Mouse (Mus musculus) gastrocnemius, adult 8-10 months (tissue): ENCODE measurements around the gene Entpd2. TPM values are rescaled to one million over a fixed set of nuclear protein-coding genes. Genes with fewer than 3 reads are reported as not detected.

ENCODE experiments used
- DNase-seq, 2 experiments: peaks; one replicate each; pipeline ENCODE4 v3.0.0; 2022; ENCODE audit warnings: low spot score in 2 of 2
- microRNA-seq: library from miRNA; unstranded; fragments of <30 nt; microRNA quantifications from one replicate; pipeline ENCODE4 v1.2.0, GENCODE M21; 2022
- total RNA-seq, 4 experiments: library from RNA; stranded (reverse); gene quantifications; 2 replicates each; pipeline ENCODE4 v1.2.4; 2022

The Entpd2 gene
- total RNA-seq, 4 experiments from 2014 or later, result 3.8 to 8.0 (median 6.2) TPM

- no peak for DNase-seq
Observed at GRCm38 (mm10) chr2:25429435-25430180, 33.9 kb downstream of the Entpd2 start.

GRCm38 (mm10) chr2:25430395-25431233, 34.9 kb downstream of the Entpd2 start:
- no peak for DNase-seq

- DNase-seq, result no peak
Observed at GRCm38 (mm10) chr2:25431308-25431855, 35.7 kb downstream of the Entpd2 start.

GRCm38 (mm10) chr2:25432326-25433098, 36.8 kb downstream of the Entpd2 start:
- no peak for DNase-seq

GRCm38 (mm10) chr2:25433101-25433500, 37.4 kb downstream of the Entpd2 start:
- no peak for DNase-seq

GRCm38 (mm10) chr2:25434292-25434691, 38.6 kb downstream of the Entpd2 start:
- DNase-seq, result no peak

- no peak for DNase-seq
Observed at GRCm38 (mm10) chr2:25436286-25436820, 40.7 kb downstream of the Entpd2 start.

- no peak for DNase-seq
Observed at GRCm38 (mm10) chr2:25441067-25441466, 45.4 kb downstream of the Entpd2 start.

GRCm38 (mm10) chr2:25442682-25443081, 47.0 kb downstream of the Entpd2 start:
- no peak for DNase-seq

Small RNA genes within 50 kb of the gene (microRNA-seq; reads per million reads assigned to microRNA genes)
- not detected for gene Mir3087

Other genes starting within 250 kb of the Entpd2 start
- gene Nrarp, start 215.1 kb upstream of the Entpd2 start, total RNA-seq, result 1 to 10 TPM; 3.0 to 7.1 (median 5.9) TPM
- under 1 TPM; 0.48 to 0.92 (median 0.76) TPM for gene Tor4a, start 199.0 kb upstream of the Entpd2 start, total RNA-seq
- 10 to 100 TPM; 20.8 to 28.3 (median 22.6) TPM for gene Nelfb, start 184.4 kb upstream of the Entpd2 start, total RNA-seq
- gene Stpg3, start 181.2 kb upstream of the Entpd2 start, total RNA-seq, result not detected
- not detected for gene Fam166a, start 177.1 kb upstream of the Entpd2 start, total RNA-seq
- gene Tubb4b, start 171.2 kb upstream of the Entpd2 start, total RNA-seq, result 100 to 1,000 TPM; 228 to 239 (median 232) TPM
- not detected for gene Slc34a3, start 161.5 kb upstream of the Entpd2 start, total RNA-seq
- not detected for gene Rnf224, start 159.1 kb upstream of the Entpd2 start, total RNA-seq
- gene Rnf208, start 153.6 kb upstream of the Entpd2 start, total RNA-seq, result under 1 TPM; 0.36 to 0.87 (median 0.69) TPM
- gene Cysrt1, start 153.4 kb upstream of the Entpd2 start, total RNA-seq, result not detected
- gene AL732309.1, start 149.0 kb upstream of the Entpd2 start, total RNA-seq, result 1 to 10 TPM in 2 of 4 experiments, under 1 TPM in 2; 0.54 to 1.8 (median 1.2) TPM
- 10 to 100 TPM; 11.7 to 14.1 (median 13.1) TPM for gene Tmem203, start 140.4 kb upstream of the Entpd2 start, total RNA-seq
- 1 to 10 TPM; 2.0 to 5.3 (median 2.6) TPM for gene Tprn, start 133.3 kb upstream of the Entpd2 start, total RNA-seq
- gene Ssna1, start 123.4 kb upstream of the Entpd2 start, total RNA-seq, result 10 to 100 TPM; 29.0 to 36.4 (median 31.2) TPM
- gene Anapc2, start 123.4 kb upstream of the Entpd2 start, total RNA-seq, result 10 to 100 TPM; 30.4 to 33.4 (median 31.3) TPM
- not detected for gene Tmem210, start 107.7 kb upstream of the Entpd2 start, total RNA-seq
- gene Lrrc26, start 106.0 kb upstream of the Entpd2 start, total RNA-seq, result not detected
- gene Grin1, start 76.7 kb upstream of the Entpd2 start, total RNA-seq, result not detected
- gene Man1b1, start 63.5 kb upstream of the Entpd2 start, total RNA-seq, result 10 to 100 TPM; 13.9 to 15.0 (median 14.4) TPM
- gene Dpp7, start 39.5 kb upstream of the Entpd2 start, total RNA-seq, result 10 to 100 TPM; 12.8 to 20.3 (median 16.7) TPM
- gene Uap1l1, start 30.2 kb upstream of the Entpd2 start, total RNA-seq, result 10 to 100 TPM in 1 of 4 experiments, 1 to 10 TPM in 3; 3.6 to 11.9 (median 4.8) TPM
- gene Sapcd2, start 23.6 kb upstream of the Entpd2 start, total RNA-seq, result not detected
- 10 to 100 TPM; 12.6 to 19.9 (median 15.7) TPM for gene Npdc1, start 3.5 kb downstream of the Entpd2 start, total RNA-seq
- not detected for gene Fut7, start 27.4 kb downstream of the Entpd2 start, total RNA-seq
- 10 to 100 TPM; 14.6 to 19.4 (median 16.0) TPM for gene Abca2, start 32.8 kb downstream of the Entpd2 start, total RNA-seq
- gene Clic3, start 61.0 kb downstream of the Entpd2 start, total RNA-seq, result 1 to 10 TPM in 1 of 4 experiments, under 1 TPM in 2, not detected in 1; 0.64 to 1.1 (median 0.77) TPM
- gene Paxx, start 65.2 kb downstream of the Entpd2 start, total RNA-seq, result 10 to 100 TPM; 11.2 to 15.0 (median 14.9) TPM
- not detected for gene Ptgds, start 74.2 kb downstream of the Entpd2 start, total RNA-seq
- not detected for gene Lcn12, start 98.0 kb downstream of the Entpd2 start, total RNA-seq
- gene Fbxw5, start 104.9 kb downstream of the Entpd2 start, total RNA-seq, result 100 to 1,000 TPM in 1 of 4 experiments, 10 to 100 TPM in 3; 83.3 to 100 (median 89.7) TPM
- 1 to 10 TPM; 1.0 to 1.8 (median 1.6) TPM for gene C8g, start 105.8 kb downstream of the Entpd2 start, total RNA-seq
- gene Traf2, start 151.1 kb downstream of the Entpd2 start, total RNA-seq, result 10 to 100 TPM; 12.0 to 18.8 (median 15.2) TPM
- gene Edf1, start 162.0 kb downstream of the Entpd2 start, total RNA-seq, result 100 to 1,000 TPM; 104 to 172 (median 141) TPM
- under 1 TPM; 0.19 to 0.46 (median 0.33) TPM for gene Mamdc4, start 179.0 kb downstream of the Entpd2 start, total RNA-seq
- gene Phpt1, start 179.3 kb downstream of the Entpd2 start, total RNA-seq, result 10 to 100 TPM; 62.8 to 69.7 (median 65.5) TPM
- gene Ajm1, start 185.9 kb downstream of the Entpd2 start, total RNA-seq, result under 1 TPM; 0.13 to 0.20 (median 0.16) TPM
- 10 to 100 TPM; 83.3 to 94.6 (median 89.3) TPM for gene Rabl6, start 212.6 kb downstream of the Entpd2 start, total RNA-seq
- not detected for gene Ccdc183, start 221.8 kb downstream of the Entpd2 start, total RNA-seq
- 10 to 100 TPM; 14.9 to 22.8 (median 17.3) TPM for gene Tmem141, start 226.1 kb downstream of the Entpd2 start, total RNA-seq
- gene Fcna, start 232.2 kb downstream of the Entpd2 start, total RNA-seq, result 1 to 10 TPM in 3 of 4 experiments, under 1 TPM in 1; 0.41 to 4.2 (median 1.9) TPM